Mouse (Mus musculus): Measurements from ENCODE around the gene Fxn. TPM values are rescaled to one million over a fixed set of nuclear protein-coding genes. Genes with fewer than 3 reads are reported as not detected.
A peak's percentile ranks its signal among the peaks of the same experiment; 100 is the strongest.

Gene Fxn
- 10 to 100 TPM; 39.3 to 41.2 TPM for total RNA-seq (2021)

- DNase-seq = no peak
Measured at GRCm38 (mm10) chr19:24280601-24281228, at the start of gene Fxn. Fxn (minus strand) TSS chr19:24280605.

DNA sequence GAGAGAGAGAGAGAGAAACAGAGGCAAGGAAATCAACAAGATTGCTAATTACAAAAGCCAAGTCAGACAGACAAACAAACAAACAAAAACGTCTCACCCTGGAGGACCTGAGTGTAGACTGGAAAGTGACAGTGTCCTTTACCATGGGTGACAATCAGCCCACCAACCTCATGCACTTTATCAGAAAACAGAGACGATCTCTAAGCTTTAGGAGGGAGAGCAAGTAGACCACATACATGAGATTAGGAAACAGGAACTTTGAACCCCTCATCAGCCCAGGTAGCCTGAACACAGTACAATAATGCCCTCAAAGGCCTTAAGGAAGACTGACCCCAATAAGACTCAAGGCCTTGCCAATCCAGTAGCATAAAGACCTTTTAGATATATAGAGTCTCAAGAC is 47.5 kb upstream of the Fxn start:
- DNase-seq = no peak

- no peak for DNase-seq
Measured at GRCm38 (mm10) chr19:24326969-24327368, 46.6 kb upstream of the Fxn start.

DNA sequence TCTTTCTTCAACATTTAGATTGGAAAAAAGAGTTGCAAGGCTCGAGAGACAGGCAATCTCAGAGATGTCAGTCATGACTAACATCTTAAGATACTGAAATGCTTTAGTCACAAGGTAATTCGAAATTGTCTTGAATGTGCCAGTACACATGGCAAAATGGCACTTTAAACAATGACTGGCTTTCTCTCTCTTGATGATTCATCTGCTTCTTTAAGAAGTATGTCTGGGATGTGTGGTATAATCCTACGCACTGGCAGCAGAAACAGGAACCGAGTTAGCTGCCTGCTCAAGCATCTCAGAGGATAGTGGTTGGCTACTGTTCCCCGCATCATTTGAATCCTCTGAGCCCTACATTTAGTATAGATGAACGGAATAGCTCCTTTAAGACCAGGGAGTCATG is 45.3 kb upstream of the Fxn start:
- DNase-seq = no peak

DNA sequence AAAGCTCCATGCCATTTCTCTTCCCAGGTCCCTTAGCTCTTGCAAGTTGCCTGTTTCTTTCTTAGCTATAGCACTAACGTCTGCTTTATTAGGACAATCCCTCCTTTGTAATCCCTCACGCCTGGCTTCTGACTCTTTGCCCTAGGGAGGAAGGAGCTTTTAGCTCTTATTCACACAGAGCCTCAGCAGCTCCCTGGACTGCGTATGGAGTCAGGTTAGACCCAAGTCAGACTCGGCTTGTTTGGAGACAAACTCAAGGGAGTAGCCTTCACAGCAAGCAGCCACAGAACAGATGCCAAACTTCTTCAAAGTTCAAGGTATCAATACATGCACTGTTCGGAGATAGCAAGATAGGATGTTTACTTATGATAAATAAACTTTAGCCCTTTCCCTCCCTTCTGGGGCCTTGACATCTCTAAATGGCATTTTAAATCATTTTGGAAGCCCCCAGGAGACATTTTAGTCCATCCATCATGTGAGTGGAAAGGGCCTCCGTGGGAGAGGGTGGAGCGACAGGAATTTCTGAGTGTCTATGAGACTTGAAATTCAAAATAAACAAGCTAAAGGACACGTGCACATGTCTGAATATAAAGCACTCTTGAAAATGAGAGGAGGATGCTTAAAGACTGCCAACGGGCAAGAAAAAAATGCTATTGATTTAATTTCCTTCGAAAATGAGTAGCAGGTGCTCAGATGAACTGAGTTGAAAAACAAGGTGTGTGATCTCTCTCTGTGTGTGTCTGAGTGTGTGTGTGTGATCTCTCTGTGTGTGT is 43.6 kb upstream of the Fxn start:
- DNase-seq = no peak

- DNase-seq = peak; percentile 51
Measured at GRCm38 (mm10) chr19:24321900-24322311, 41.5 kb upstream of the Fxn start.

DNA sequence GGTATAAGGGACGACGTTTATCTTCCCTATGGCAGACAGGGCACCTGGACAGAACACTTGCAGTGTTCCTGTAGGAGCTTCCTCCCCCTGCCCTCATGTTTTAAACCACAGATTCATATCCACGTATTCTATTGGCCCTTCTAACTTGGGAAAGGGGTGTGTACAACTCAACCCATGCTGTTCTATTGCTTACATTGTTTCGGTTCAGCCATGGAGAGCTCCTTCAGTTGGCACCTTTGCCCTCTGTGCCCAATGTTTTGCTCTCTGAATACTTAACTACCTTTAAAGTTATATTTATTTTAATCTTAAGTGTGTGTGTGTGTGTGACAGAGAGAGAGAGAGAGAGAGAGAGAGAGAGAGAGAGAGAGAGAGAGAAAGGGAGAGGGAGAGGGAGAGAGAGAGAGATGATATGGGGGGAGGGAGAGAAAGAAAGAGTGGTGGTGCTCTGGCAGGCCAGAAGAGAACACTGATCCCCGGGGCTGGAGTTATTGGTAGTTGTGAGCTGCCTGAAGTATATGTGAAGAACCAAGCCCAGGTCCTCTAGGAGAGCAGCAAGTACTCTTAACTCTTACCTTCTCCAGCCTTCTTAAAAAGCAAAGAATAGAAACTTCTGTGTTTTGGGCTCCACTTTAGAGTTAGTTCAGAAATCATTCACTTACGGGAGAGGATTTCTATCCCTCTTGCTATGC is 41.0 kb upstream of the Fxn start:
- no peak for DNase-seq

GRCm38 (mm10) chr19:24318172-24318571 is 37.8 kb upstream of the Fxn start:
- DNase-seq = no peak

DNA sequence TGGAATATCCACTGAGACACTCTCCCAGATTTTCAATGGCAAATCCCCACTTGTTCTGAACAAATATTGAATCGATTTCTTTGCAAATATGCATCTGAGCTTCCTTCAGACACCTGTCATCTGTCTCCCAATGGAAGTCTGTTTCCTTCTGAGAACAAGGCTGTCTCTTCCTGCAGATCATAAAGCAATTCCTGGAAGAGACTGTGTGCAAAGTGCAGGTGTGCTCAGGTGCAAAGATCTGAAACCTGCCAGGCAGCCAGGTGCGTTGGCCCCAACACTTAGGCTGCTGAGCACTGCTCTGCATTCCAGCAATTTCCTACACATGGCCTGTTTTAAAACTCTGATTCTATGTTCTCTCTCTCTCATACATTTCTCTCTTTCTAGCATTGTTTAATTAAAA is 37.3 kb upstream of the Fxn start:
- DNase-seq = no peak

GRCm38 (mm10) chr19:24317038-24317591 is 36.7 kb upstream of the Fxn start:
- peak; percentile 62 for DNase-seq

GRCm38 (mm10) chr19:24316060-24316725 is 35.8 kb upstream of the Fxn start:
- no peak for DNase-seq

DNA sequence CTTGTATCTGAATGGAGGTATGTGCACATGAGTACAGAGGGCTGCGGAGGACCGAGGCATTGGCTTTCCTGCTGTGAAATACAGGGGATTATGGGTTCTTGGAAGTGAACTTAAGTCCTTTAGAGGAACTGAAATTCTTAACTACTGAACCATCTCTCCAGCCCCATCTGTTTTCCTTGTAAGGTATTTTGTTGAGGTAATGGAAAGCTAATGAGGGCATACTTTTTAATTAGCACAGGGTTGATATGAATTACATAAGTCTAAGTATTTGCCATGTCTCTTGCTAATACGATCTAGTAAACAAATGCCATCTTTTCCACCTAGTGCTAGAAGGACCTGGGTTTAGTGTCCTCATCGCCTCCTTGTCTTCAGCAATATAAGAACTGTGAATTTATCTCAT is 34.8 kb upstream of the Fxn start:
- DNase-seq = no peak

- no peak for DNase-seq
Measured at GRCm38 (mm10) chr19:24314676-24315075, 34.3 kb upstream of the Fxn start.

DNA sequence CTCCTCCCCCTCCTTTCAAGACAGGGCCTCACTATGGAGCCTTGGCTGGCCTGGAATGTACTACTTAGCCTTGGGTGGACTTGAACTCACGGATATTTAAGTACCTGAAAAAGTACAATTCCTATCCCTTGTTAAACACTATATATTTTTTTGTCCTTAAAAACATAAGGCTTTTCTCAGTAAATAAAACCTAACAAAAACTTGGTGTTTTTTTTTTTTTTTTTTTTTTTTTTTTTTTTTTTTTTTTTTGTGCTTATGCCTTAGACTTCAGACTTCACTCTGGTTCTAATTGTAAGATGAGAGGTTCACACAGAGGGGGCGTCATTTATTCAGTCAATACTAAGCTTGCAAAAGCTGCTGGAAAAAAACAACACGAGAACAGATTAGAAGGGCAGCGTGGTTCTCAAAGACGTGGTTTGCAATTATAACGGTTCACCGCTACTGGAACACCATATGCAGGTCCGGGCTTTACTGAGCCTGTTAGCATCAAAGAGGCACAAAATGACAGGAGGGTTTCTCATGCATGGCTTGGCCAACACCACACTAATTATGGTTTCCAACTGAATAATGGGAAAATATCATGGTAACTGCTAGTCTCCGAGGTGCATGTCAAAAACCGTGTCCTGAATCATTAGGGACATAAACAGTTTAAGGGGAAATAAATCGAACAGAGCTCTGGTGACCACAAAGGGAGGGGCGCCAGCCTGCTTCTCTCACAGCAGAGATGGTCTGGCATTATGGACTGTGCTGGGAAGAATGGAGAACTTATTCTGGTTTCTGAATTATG is 32.3 kb upstream of the Fxn start:
- no peak for DNase-seq

- no peak for DNase-seq
Measured at GRCm38 (mm10) chr19:24312046-24312445, 31.6 kb upstream of the Fxn start.

- peak; percentile 76 for DNase-seq
Measured at GRCm38 (mm10) chr19:24308305-24308705, 27.9 kb upstream of the Fxn start.

DNA sequence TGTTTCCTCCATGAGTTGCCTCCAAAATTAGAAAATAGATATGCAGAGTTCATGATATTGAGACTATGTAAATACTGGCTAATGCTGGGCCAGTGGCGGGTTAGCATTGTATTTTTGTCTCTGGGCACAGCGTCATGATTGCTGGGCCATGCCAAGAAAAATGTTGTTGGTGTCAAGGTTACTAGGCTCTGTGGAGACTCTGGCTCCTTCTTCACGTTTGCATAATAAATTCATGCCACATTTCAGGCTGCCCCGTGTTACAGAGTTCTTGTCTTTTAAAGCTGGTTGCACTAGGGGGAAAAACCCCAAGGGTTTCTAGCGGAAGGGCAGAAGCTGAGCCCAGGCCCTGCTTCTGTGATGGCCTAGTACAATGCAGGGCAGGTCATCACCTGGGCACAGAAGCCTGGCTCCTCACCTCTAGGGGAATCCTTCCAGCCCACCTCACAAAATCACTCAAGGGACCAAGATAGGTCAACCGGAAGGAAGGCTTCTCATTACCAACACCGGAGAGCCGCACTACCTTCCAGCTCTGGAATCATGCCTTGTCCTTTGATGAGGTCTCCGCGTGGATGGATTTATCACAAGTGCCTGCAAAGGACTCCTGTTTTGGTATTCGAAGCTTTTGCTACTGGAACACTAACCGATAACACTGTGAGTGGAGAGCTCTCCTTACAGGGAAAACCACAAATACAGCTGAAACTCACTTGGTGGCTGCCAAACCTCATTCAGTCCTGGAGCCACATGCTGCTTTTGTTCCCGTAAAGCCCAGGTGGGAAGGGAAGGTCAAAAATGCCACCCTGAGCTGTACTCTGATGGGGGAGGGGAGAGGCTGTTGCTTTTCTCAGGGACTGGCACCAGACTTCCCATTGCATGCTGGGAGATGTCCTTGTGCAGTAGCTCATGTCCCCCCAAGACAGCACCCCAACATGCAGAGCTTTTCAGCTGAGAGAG is 27.1 kb upstream of the Fxn start:
- peak; percentile 61 for DNase-seq

- no peak for DNase-seq
Measured at GRCm38 (mm10) chr19:24306351-24306750, 25.9 kb upstream of the Fxn start.

DNA sequence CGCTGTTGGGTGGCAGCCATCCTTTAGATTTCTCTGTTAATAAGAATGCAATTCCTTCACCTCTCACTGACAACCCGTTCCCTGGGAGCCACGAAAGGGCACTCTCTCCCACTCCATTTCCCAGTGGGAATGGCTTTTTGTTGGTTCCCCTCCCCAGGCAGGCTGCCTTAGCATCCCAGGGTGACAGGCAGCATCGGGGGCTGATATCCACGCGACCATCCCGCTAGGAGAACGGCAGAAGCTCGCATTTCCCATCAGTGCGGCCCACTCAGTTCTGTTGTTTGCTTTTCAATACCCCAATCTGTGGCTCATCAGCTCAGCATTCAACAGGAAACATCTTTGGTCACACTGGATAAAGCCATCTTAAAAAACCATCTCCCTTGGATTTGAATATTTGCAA is 21.8 kb upstream of the Fxn start:
- DNase-seq = no peak

DNA sequence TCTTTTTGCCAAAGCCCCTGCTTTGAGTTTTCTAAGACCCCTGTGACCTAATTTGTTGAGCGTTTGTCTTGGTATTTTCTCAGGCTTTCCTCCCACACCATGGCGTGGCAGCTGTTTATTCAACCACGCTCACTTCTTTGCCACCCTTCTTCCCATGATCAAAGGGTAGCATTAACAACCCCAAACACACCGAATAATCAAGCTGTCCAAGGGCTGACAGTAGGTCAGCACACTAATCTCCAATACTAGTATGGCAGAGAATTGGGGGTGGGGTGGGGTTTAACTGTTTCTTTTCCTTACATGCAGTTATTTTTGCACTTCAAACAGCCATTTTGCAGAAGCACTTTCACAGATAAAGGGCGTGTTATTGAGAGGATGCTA is 21.4 kb upstream of the Fxn start:
- no peak for DNase-seq

All from heart, postnatal 4 days (tissue).